Mouse (Mus musculus) embryonic stem cell, embryonic (primary cell): ENCODE measurements around the gene Mical3.

Source experiments
- CTCF ChIA-PET, 4 experiments: fragments of 300-600 bp in 2 of 4; fragments of 350-600 bp in 2 of 4; sonication (Branson Sonifier 250); formaldehyde crosslinking; loops; one replicate each; lab custom pipeline; 2022; ENCODE audit warnings: inconsistent platforms in 2 of 4; lab: Charles Lee
- POLR2A ChIA-PET, 4 experiments: fragments of 300-600 bp in 2 of 4; fragments of 350-600 bp in 2 of 4; sonication (Branson Sonifier 250); formaldehyde crosslinking; loops; one replicate each; lab custom pipeline; 2022; ENCODE audit warnings: antibody characterized with exemption in 4 of 4, inconsistent platforms in 1 of 4; lab: Charles Lee

Gene Mical3

GRCm38 (mm10) chr6:120938763-120939450 lies 191.9 kb downstream of the Mical3 start:
- CTCF ChIA-PET, result interaction anchor here in 3 of 4 experiments (0.6 to 0.7 kb wide), 3 partner anchors 23 to 349 kb away, joined by 3 to 7 read pairs (median 7); no protein-coding TSS in a partner anchor

GRCm38 (mm10) chr6:120937999-120938608 lies 192.7 kb downstream of the Mical3 start:
- ChIA-PET POLR2A (interaction anchor here in 2 of 4 experiments (0.8 to 1.6 kb wide), 4 partner anchors 9 to 46 kb away, joined by 3 to 4 read pairs (median 3); no protein-coding TSS in a partner anchor), CTCF (interaction anchor here in 1 of 4 experiments (0.7 kb wide), 1 partner anchor 40 kb away, joined by 3 read pairs; no protein-coding TSS in a partner anchor)

More at GRCm38 (mm10) chr6:120938763-120939450, 191.9 kb downstream of the Mical3 start:
- POLR2A ChIA-PET, result interaction anchor here in 2 of 4 experiments (0.8 to 1.6 kb wide), 4 partner anchors 8 to 47 kb away, joined by 3 to 4 read pairs (median 3); no protein-coding TSS in a partner anchor

GRCm38 (mm10) chr6:120937104-120937617 lies 193.6 kb downstream of the Mical3 start:
- ChIA-PET POLR2A (interaction anchor here in 2 of 4 experiments (0.6 to 1.9 kb wide), 3 partner anchors 13 to 218 kb away, joined by 3 to 7 read pairs (median 4); no protein-coding TSS in a partner anchor), CTCF (no interaction called here)

- POLR2A ChIA-PET, result no interaction called here
- CTCF ChIA-PET, result interaction anchor here in 1 of 4 experiments (1.6 kb wide), 1 partner anchor 36 kb away, joined by 5 read pairs; no protein-coding TSS in a partner anchor
These were observed 196.6 kb downstream of the Mical3 start for GRCm38 (mm10) chr6:120934176-120934575.

- POLR2A ChIA-PET, result interaction anchor here in 1 of 4 experiments (1.2 kb wide), 1 partner anchor 10 kb away, joined by 6 read pairs; no protein-coding TSS in a partner anchor
- CTCF ChIA-PET, result no interaction called here
These were observed 197.1 kb downstream of the Mical3 start for GRCm38 (mm10) chr6:120933670-120934069.

GRCm38 (mm10) chr6:120932597-120932996 lies 198.2 kb downstream of the Mical3 start:
- POLR2A ChIA-PET, result interaction anchor here in 2 of 4 experiments (0.7 to 1.2 kb wide), 2 partner anchors 9 to 26 kb away, joined by 3 to 6 read pairs; no protein-coding TSS in a partner anchor
- CTCF ChIA-PET, result interaction anchor here in 1 of 4 experiments (0.7 kb wide), 1 partner anchor 34 kb away, joined by 4 read pairs; no protein-coding TSS in a partner anchor

GRCm38 (mm10) chr6:120930450-120931306 lies 200.1 kb downstream of the Mical3 start:
- ChIA-PET CTCF (interaction anchor here in 2 of 4 experiments (0.5 to 1.1 kb wide), 3 partner anchors 14 to 186 kb away, joined by 3 read pairs; no protein-coding TSS in a partner anchor), POLR2A (interaction anchor here in 2 of 4 experiments (0.7 to 1.4 kb wide), 3 partner anchors 7 to 95 kb away, joined by 3 to 6 read pairs (median 4); no protein-coding TSS in a partner anchor)

- POLR2A ChIA-PET, result interaction anchor here in 2 of 4 experiments (0.7 to 3.2 kb wide), 5 partner anchors 11 to 381 kb away, joined by 3 to 12 read pairs (median 4); partner anchors contain the start of gene Bid (in 1 of the 2)
- CTCF ChIA-PET, result no interaction called here
These were observed 201.4 kb downstream of the Mical3 start for GRCm38 (mm10) chr6:120929421-120929820.

- CTCF ChIA-PET, result interaction anchor here in 3 of 4 experiments (0.6 to 1.6 kb wide), 3 partner anchors 12 to 177 kb away, joined by 3 read pairs; no protein-coding TSS in a partner anchor
- POLR2A ChIA-PET, result interaction anchor here in 3 of 4 experiments (0.6 to 3.2 kb wide), 10 partner anchors 9 to 105 kb away, joined by 3 to 12 read pairs (median 3); partner anchors contain the start of genes Atp6v1e1 (in 1 of the 3) and Bid (in 1 of the 3)
These were observed 203.0 kb downstream of the Mical3 start for GRCm38 (mm10) chr6:120927765-120928164.

- POLR2A ChIA-PET, result interaction anchor here in 2 of 4 experiments (0.6 to 17.0 kb wide), 7 partner anchors 8 to 75 kb away, joined by 3 to 252 read pairs (median 3); partner anchors contain the start of gene Bid (in 1 of the 2)
- CTCF ChIA-PET, result interaction anchor here in 3 of 4 experiments (0.8 to 1.6 kb wide), 4 partner anchors 12 to 83 kb away, joined by 3 to 6 read pairs (median 4); no protein-coding TSS in a partner anchor
These were observed 203.9 kb downstream of the Mical3 start for GRCm38 (mm10) chr6:120926880-120927279.

- ChIA-PET POLR2A (interaction anchor here in 3 of 4 experiments (0.6 to 17.0 kb wide), 10 partner anchors 8 to 205 kb away, joined by 4 to 252 read pairs (median 5); partner anchors contain the start of gene Bid (in 1 of the 3)), CTCF (interaction anchor here (0.6 to 2.2 kb wide), 16 partner anchors 10 to 1934 kb away, joined by 3 to 23 read pairs (median 4); no protein-coding TSS in a partner anchor)
These were observed 205.9 kb downstream of the Mical3 start for GRCm38 (mm10) chr6:120924791-120925321.

GRCm38 (mm10) chr6:120917975-120918374 lies 212.8 kb downstream of the Mical3 start:
- ChIA-PET CTCF (interaction anchor here (0.5 to 1.4 kb wide), 7 partner anchors 14 to 378 kb away, joined by 3 to 6 read pairs (median 3); no protein-coding TSS in a partner anchor), POLR2A (interaction anchor here in 3 of 4 experiments (0.6 to 17.0 kb wide), 7 partner anchors 11 to 332 kb away, joined by 3 to 252 read pairs (median 6); no protein-coding TSS in a partner anchor)

GRCm38 (mm10) chr6:120916972-120917881 lies 213.6 kb downstream of the Mical3 start:
- CTCF ChIA-PET, result interaction anchor here (0.5 to 2.6 kb wide), 8 partner anchors 13 to 379 kb away, joined by 3 to 14 read pairs (median 4); no protein-coding TSS in a partner anchor
- POLR2A ChIA-PET, result interaction anchor here (0.5 to 17.0 kb wide), 21 partner anchors 8 to 331 kb away, joined by 3 to 252 read pairs (median 4); partner anchors contain the start of genes Atp6v1e1 (in 1 of the 4) and Pex26 (in 1 of the 4)

GRCm38 (mm10) chr6:120916074-120916971 lies 214.5 kb downstream of the Mical3 start, which contains the start of gene Bid:
Gene Bid (minus strand): TSS chr6:120916853.
- POLR2A ChIA-PET, result interaction anchor here (0.6 to 17.0 kb wide), 39 partner anchors 8 to 518 kb away, joined by 3 to 252 read pairs (median 5); partner anchors contain the start of genes Atp6v1e1 (in 1 of the 4), Bcl2l13 (in 1 of the 4) and Pex26 (in 1 of the 4)
- CTCF ChIA-PET, result interaction anchor here (0.6 to 3.8 kb wide), 20 partner anchors 8 to 269 kb away, joined by 3 to 29 read pairs (median 6); partner anchors contain the start of gene Mical3 (in 1 of the 4)
